13 mouse cellular contexts compared by ENCODE assay signal in genomic region chr10:62530183-62530582, GRCm38 (mm10). TPM values are rescaled to one million over a fixed set of nuclear protein-coding genes. Genes with fewer than 3 reads are reported as not detected.
DNase-seq lines count a peak whose midpoint lies in the region; ATAC-seq and TF ChIP-seq lines count a peak whose summit lies in the region.
"Had no signal": no experiment of that assay in that cellular context is flagged by ENCODE, and none has a peak within 500 bp of the region (broad histone marks: within the 10 kb centered on the region; RNA-seq: fewer than 3 reads in every experiment).

No protein-coding gene starts in this region.

- ATAC-seq in activated CD4-positive, CD25-positive, alpha-beta regulatory T cell, adult 4 months: no peak
- ATAC-seq: forebrain, postnatal 0 days had no signal

- DNase-seq in urinary bladder, postnatal 14 days (ENCODE audit: low spot score): peak; percentile 21
- DNase-seq in urinary bladder, postnatal 10 days (ENCODE audit: low spot score): no peak
- peak; percentile 56 to 66 for DNase-seq in heart, postnatal 10 days
- DNase-seq in lung, adult 18-20 months: peak; percentile 86 to 92
- DNase-seq in left cerebral cortex, adult 2 months (ENCODE audit: extremely low spot score in 1 of 2, low spot score in 2 of 2): no peak
- DNase-seq in right cerebral cortex, adult 2 months (ENCODE audit: low spot score in 2 of 2): no peak
- DNase-seq in embryo, embryonic 10.5 days (ENCODE audit: low spot score): no peak
- DNase-seq: cerebellum, adult 18-20 months; forebrain, postnatal 0 days had no signal

- no peak overlapping the region for H3K4me3 ChIP-seq in left cerebral cortex, adult 2 months
- H3K4me3 ChIP-seq: hindbrain, embryonic 13.5 days; liver, embryonic 15.5 days; myocyte had no signal

- TF ChIP-seq CTCF in left cerebral cortex, adult 2 months (IDR thresholded peaks at IDR 0.05): no peak

- intact Hi-C loops in heart, postnatal 10 days (cut with DNase I): no loop called here
- intact Hi-C loops in left cerebral cortex, adult 2 months (cut with DNase I): no loop called here

- H3K27ac ChIP-seq in left cerebral cortex, adult 2 months: no peak overlapping the region
- H3K27ac ChIP-seq: hindbrain, embryonic 13.5 days; liver, embryonic 15.5 days had no signal

RNA-seq across cellular contexts. Expression of gene Srgn, which starts 2.9 kb away (rescaled TPM):
- total RNA-seq in heart, postnatal 10 days (2021): 10 to 100 TPM; 31.1 to 33.4 TPM
- total RNA-seq in left cerebral cortex, adult 2 months (2021): 1 to 10 TPM; 7.1 to 9.7 TPM
- polyA plus RNA-seq in activated CD4-positive, CD25-positive, alpha-beta regulatory T cell, adult 4 months (2017; shearing (Covaris generic)): 1,000 to 10,000 TPM; 1,983 to 1,991 TPM

RNA-seq across cellular contexts. Expression of gene Vps26a, which starts 43.6 kb away (rescaled TPM):
- 10 to 100 TPM; 50.5 to 53.9 TPM for total RNA-seq in heart, postnatal 10 days (2021)
- 10 to 100 TPM; 46.9 to 47.4 TPM for total RNA-seq in left cerebral cortex, adult 2 months (2021)
- polyA plus RNA-seq in activated CD4-positive, CD25-positive, alpha-beta regulatory T cell, adult 4 months (2017; shearing (Covaris generic)): 10 to 100 TPM; 68.8 to 72.1 TPM

RNA-seq across cellular contexts. Expression of gene Kif1bp, which starts 48.1 kb away (rescaled TPM):
- 10 to 100 TPM; 36.0 to 36.5 TPM for total RNA-seq in heart, postnatal 10 days (2021)
- 100 to 1,000 TPM; 180 to 185 TPM for total RNA-seq in left cerebral cortex, adult 2 months (2021)
- 1 to 10 TPM; 4.1 to 6.0 TPM for polyA plus RNA-seq in activated CD4-positive, CD25-positive, alpha-beta regulatory T cell, adult 4 months (2017; shearing (Covaris generic))

Comparison
In these comparisons a context has a peak if more than half of its experiments do, and no peak if none do; other contexts are left out.
1. DNase-seq: peak in urinary bladder, postnatal 14 days (single experiment), heart, postnatal 10 days (2 of 2) and lung, adult 18-20 months (2 of 2); none in urinary bladder, postnatal 10 days (single experiment), left cerebral cortex, adult 2 months (0 of 2), right cerebral cortex, adult 2 months (0 of 2) and embryo, embryonic 10.5 days (single experiment).
2. RNA of gene Kif1bp, which starts 48.1 kb away (total RNA-seq): 180 to 185 TPM in left cerebral cortex, adult 2 months; 36.0 to 36.5 TPM in heart, postnatal 10 days; every median in the first group is over 4 times any median in the second.